Mouse (Mus musculus): ENCODE measurements around the gene Efcc1. TPM values are rescaled to one million over a fixed set of nuclear protein-coding genes. Genes with fewer than 3 reads are reported as not detected.

Efcc1 gene
- polyA plus RNA-seq, 1 experiment: 0.05 TPM

GRCm38 (mm10) chr6:87784033-87784432, 53.4 kb downstream of the Efcc1 start:
- H3K27me3 ChIP-seq (ENCODE audit: control insufficient read depth, insufficient read depth, insufficient read length): no peaks in the 10 kb centered on the region
- no peaks in the 10 kb centered on the region for H3K79me2 ChIP-seq (ENCODE audit: control insufficient read depth, insufficient read depth)
- H3ac ChIP-seq (ENCODE audit: control insufficient read depth, insufficient read length, low read depth): no peak overlapping the region
- H3K4me3 ChIP-seq (ENCODE audit: insufficient read depth, poor library complexity, severe bottlenecking): no peak overlapping the region
- no peaks in the 10 kb centered on the region for H3K79me3 ChIP-seq (ENCODE audit: low read depth)
- TF ChIP-seq CTCF (IDR thresholded peaks at IDR 0.05; ENCODE audit: control insufficient read depth, insufficient read depth, insufficient read length) (no peak), USF1 (IDR thresholded peaks at IDR 0.05; ENCODE audit: low read depth) (no peak), CEBPB (IDR thresholded peaks at IDR 0.05; ENCODE audit: low read depth) (no peak), MYOD1 (IDR thresholded peaks at IDR 0.05; ENCODE audit: control insufficient read depth, insufficient read length, low read depth) (no peak), MYOG (IDR thresholded peaks at IDR 0.05; ENCODE audit: control insufficient read depth, extremely low read depth, insufficient read length) (no peak), MAX (IDR thresholded peaks at IDR 0.05) (no peak), FOSL1 (IDR thresholded peaks at IDR 0.05; ENCODE audit: insufficient read depth, low read length, poor library complexity, severe bottlenecking) (no peak)
- H3K36me3 ChIP-seq (ENCODE audit: control insufficient read depth, insufficient read depth): no peaks in the 10 kb centered on the region

GRCm38 (mm10) chr6:87786621-87787020, 56.0 kb downstream of the Efcc1 start:
- no peaks in the 10 kb centered on the region for H3K27me3 ChIP-seq (ENCODE audit: control insufficient read depth, insufficient read depth, insufficient read length)
- no peak for TF ChIP-seq FOSL1 (IDR thresholded peaks at IDR 0.05; ENCODE audit: insufficient read depth, low read length, poor library complexity, severe bottlenecking)
- no peak for TF ChIP-seq MYOD1 (IDR thresholded peaks at IDR 0.05; ENCODE audit: control insufficient read depth, insufficient read length, low read depth)
- TF ChIP-seq USF1 (IDR thresholded peaks at IDR 0.05; ENCODE audit: low read depth): no peak
- no peak for TF ChIP-seq MYOG (IDR thresholded peaks at IDR 0.05; ENCODE audit: control insufficient read depth, extremely low read depth, insufficient read length)
- TF ChIP-seq CEBPB (IDR thresholded peaks at IDR 0.05; ENCODE audit: low read depth): no peak
- TF ChIP-seq CTCF (IDR thresholded peaks at IDR 0.05; ENCODE audit: control insufficient read depth, insufficient read depth, insufficient read length): no peak
- no peak for TF ChIP-seq MAX (IDR thresholded peaks at IDR 0.05)
- no peaks in the 10 kb centered on the region for H3K36me3 ChIP-seq (ENCODE audit: control insufficient read depth, insufficient read depth)
- no peak overlapping the region for H3ac ChIP-seq (ENCODE audit: control insufficient read depth, insufficient read length, low read depth)
- no peaks in the 10 kb centered on the region for H3K79me3 ChIP-seq (ENCODE audit: low read depth)
- no peaks in the 10 kb centered on the region for H3K79me2 ChIP-seq (ENCODE audit: control insufficient read depth, insufficient read depth)
- H3K4me3 ChIP-seq (ENCODE audit: insufficient read depth, poor library complexity, severe bottlenecking): no peak overlapping the region

- no peak overlapping the region for H3ac ChIP-seq (ENCODE audit: control insufficient read depth, insufficient read length, low read depth)
- no peaks in the 10 kb centered on the region for H3K36me3 ChIP-seq (ENCODE audit: control insufficient read depth, insufficient read depth)
- no peaks in the 10 kb centered on the region for H3K79me3 ChIP-seq (ENCODE audit: low read depth)
- H3K4me3 ChIP-seq (ENCODE audit: insufficient read depth, poor library complexity, severe bottlenecking): no peak overlapping the region
- no peak for TF ChIP-seq CTCF (IDR thresholded peaks at IDR 0.05; ENCODE audit: control insufficient read depth, insufficient read depth, insufficient read length)
- no peak for TF ChIP-seq MYOD1 (IDR thresholded peaks at IDR 0.05; ENCODE audit: control insufficient read depth, insufficient read length, low read depth)
- no peaks in the 10 kb centered on the region for H3K79me2 ChIP-seq (ENCODE audit: control insufficient read depth, insufficient read depth)
- no peaks in the 10 kb centered on the region for H3K27me3 ChIP-seq (ENCODE audit: control insufficient read depth, insufficient read depth, insufficient read length)
These were observed 56.6 kb downstream of the Efcc1 start for GRCm38 (mm10) chr6:87787108-87787890.

- no peaks in the 10 kb centered on the region for H3K79me3 ChIP-seq (ENCODE audit: low read depth)
- H3K79me2 ChIP-seq (ENCODE audit: control insufficient read depth, insufficient read depth): no peaks in the 10 kb centered on the region
- no peaks in the 10 kb centered on the region for H3K36me3 ChIP-seq (ENCODE audit: control insufficient read depth, insufficient read depth)
- H3K4me3 ChIP-seq (ENCODE audit: insufficient read depth, poor library complexity, severe bottlenecking): no peak overlapping the region
- H3K27me3 ChIP-seq (ENCODE audit: control insufficient read depth, insufficient read depth, insufficient read length): no peaks in the 10 kb centered on the region
- H3ac ChIP-seq (ENCODE audit: control insufficient read depth, insufficient read length, low read depth): no peak overlapping the region
- no peak for TF ChIP-seq CTCF (IDR thresholded peaks at IDR 0.05; ENCODE audit: control insufficient read depth, insufficient read depth, insufficient read length)
- TF ChIP-seq MAX (IDR thresholded peaks at IDR 0.05): no peak
- no peak for TF ChIP-seq CEBPB (IDR thresholded peaks at IDR 0.05; ENCODE audit: low read depth)
- TF ChIP-seq USF1 (IDR thresholded peaks at IDR 0.05; ENCODE audit: low read depth): no peak
- TF ChIP-seq MYOD1 (IDR thresholded peaks at IDR 0.05; ENCODE audit: control insufficient read depth, insufficient read length, low read depth): no peak
- TF ChIP-seq MYOG (IDR thresholded peaks at IDR 0.05; ENCODE audit: control insufficient read depth, extremely low read depth, insufficient read length): no peak
- no peak for TF ChIP-seq FOSL1 (IDR thresholded peaks at IDR 0.05; ENCODE audit: insufficient read depth, low read length, poor library complexity, severe bottlenecking)
These were observed 57.7 kb downstream of the Efcc1 start for GRCm38 (mm10) chr6:87788266-87788895.

GRCm38 (mm10) chr6:87788896-87789587, 58.4 kb downstream of the Efcc1 start:
- H3ac ChIP-seq (ENCODE audit: control insufficient read depth, insufficient read length, low read depth): no peak overlapping the region
- H3K4me3 ChIP-seq (ENCODE audit: insufficient read depth, poor library complexity, severe bottlenecking): no peak overlapping the region
- H3K36me3 ChIP-seq (ENCODE audit: control insufficient read depth, insufficient read depth): no peaks in the 10 kb centered on the region
- TF ChIP-seq MYOG (IDR thresholded peaks at IDR 0.05; ENCODE audit: control insufficient read depth, extremely low read depth, insufficient read length) (no peak), MYOD1 (IDR thresholded peaks at IDR 0.05; ENCODE audit: control insufficient read depth, insufficient read length, low read depth) (peak; percentile 34)
- H3K79me2 ChIP-seq (ENCODE audit: control insufficient read depth, insufficient read depth): no peaks in the 10 kb centered on the region
- H3K79me3 ChIP-seq (ENCODE audit: low read depth): no peaks in the 10 kb centered on the region
- H3K27me3 ChIP-seq (ENCODE audit: control insufficient read depth, insufficient read depth, insufficient read length): no peaks in the 10 kb centered on the region
